In the genomic region with DNA sequence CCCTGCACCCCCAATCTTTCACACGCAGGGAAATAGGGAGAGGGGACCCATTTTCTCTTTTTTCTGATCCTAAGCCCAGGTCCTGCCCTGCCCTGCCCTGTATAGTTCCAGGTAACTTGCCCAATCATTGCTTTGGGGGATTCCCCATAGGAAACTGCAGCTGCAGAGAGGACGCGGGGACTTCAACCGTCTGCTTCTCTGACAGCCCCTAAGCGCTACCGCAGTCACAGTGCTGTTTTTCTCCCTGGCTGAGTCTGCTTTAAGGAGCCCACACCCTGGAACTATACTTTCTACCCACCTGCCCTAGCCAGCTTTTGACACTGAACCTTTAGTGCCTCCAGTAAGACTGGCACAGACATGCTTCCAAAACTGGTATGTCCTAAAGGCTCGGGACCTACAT, we compare ENCODE assay signal across 11 mouse cellular contexts. TPM values are rescaled to one million over a fixed set of nuclear protein-coding genes. Genes with fewer than 3 reads are reported as not detected.
DNase-seq lines count a peak whose midpoint lies in the region; ATAC-seq and TF ChIP-seq lines count a peak whose summit lies in the region.
"Had no signal": no experiment of that assay in that cellular context is flagged by ENCODE, and none has a peak within 500 bp of the region (broad histone marks: within the 10 kb centered on the region; RNA-seq: fewer than 3 reads in every experiment).

No protein-coding gene starts in this region.

- peaks cover 5% of the 10 kb centered on the region; the same call in 1 of the 2 replicates for H3K27me3 ChIP-seq in neural tube, embryonic 13.5 days
- no peaks in the 10 kb centered on the region for H3K27me3 ChIP-seq in liver, postnatal 0 days (ENCODE audit: insufficient read depth, low read length)
- H3K27me3 ChIP-seq: midbrain, embryonic 12.5 days had no signal

- peak overlapping the region; percentile 90 for H3K4me2 ChIP-seq in neural tube, embryonic 13.5 days
- peak overlapping the region; percentile 40; the same call in 1 of the 2 replicates for H3K4me2 ChIP-seq in liver, postnatal 0 days (ENCODE audit: low read depth, low read length)

- no peaks in the 10 kb centered on the region for H3K9me3 ChIP-seq in neural tube, embryonic 13.5 days
- no peaks in the 10 kb centered on the region for H3K9me3 ChIP-seq in liver, postnatal 0 days (ENCODE audit: low read length)
- H3K9me3 ChIP-seq: midbrain, embryonic 12.5 days had no signal

- H3K4me3 ChIP-seq in neural tube, embryonic 13.5 days, result no peak overlapping the region
- no peak overlapping the region for H3K4me3 ChIP-seq in liver, postnatal 0 days (ENCODE audit: low read depth, low read length)
- H3K4me3 ChIP-seq: midbrain, embryonic 12.5 days had no signal

- H3K9ac ChIP-seq in neural tube, embryonic 13.5 days, result no peak overlapping the region
- H3K9ac ChIP-seq in liver, postnatal 0 days (replicated peaks), result no peak overlapping the region
- H3K9ac ChIP-seq: midbrain, embryonic 12.5 days had no signal

- no peak for DNase-seq in neural tube, embryonic 10.5 days (ENCODE audit: extremely low spot score, low spot score)
- DNase-seq in liver, postnatal 0 days, result no peak
- DNase-seq in thymus, postnatal 4 days, result peak; percentile 61
- no peak for DNase-seq in right cerebral cortex, adult 18-20 months
- DNase-seq in retina, embryonic 14.5 days (ENCODE audit: low spot score), result no peak
- DNase-seq: heart, adult 11 months; kidney, adult 9 months had no signal

- no peak for TF ChIP-seq CTCF in liver, postnatal 0 days (IDR thresholded peaks at IDR 0.05; ENCODE audit: low read depth)

- H3K27ac ChIP-seq in neural tube, embryonic 13.5 days (replicated peaks), result no peak overlapping the region
- 0 out of 2 replicates have a peak overlapping the region, but pooled peaks have one; percentile 16 for H3K27ac ChIP-seq in liver, postnatal 0 days (ENCODE audit: low read depth)
- H3K27ac ChIP-seq: midbrain, embryonic 12.5 days had no signal

- peaks cover 49% of the 10 kb centered on the region for H3K4me1 ChIP-seq in neural tube, embryonic 13.5 days (replicated peaks)
- H3K4me1 ChIP-seq in liver, postnatal 0 days (ENCODE audit: insufficient read depth), result peaks cover 38% of the 10 kb centered on the region

- no peak for ATAC-seq in neural tube, embryonic 13.5 days (ENCODE audit: low read depth)
- peak; percentile 24 to 37 for ATAC-seq in hematopoietic stem cell, adult 5-6 weeks (replicated peaks in 1 of 2; ENCODE audit: insufficient read depth in 1 of 2, low FRiP score in 2 of 2, low TSS enrichment in 1 of 2, low read depth in 1 of 2, poor library complexity in 2 of 2, severe bottlenecking in 2 of 2)
- ATAC-seq in liver, postnatal 0 days, result peak; percentile 22; the same call in 1 of the 2 replicates
- ATAC-seq in megakaryocyte-erythroid progenitor cell, adult 5-6 weeks (replicated peaks; ENCODE audit: low FRiP score, low TSS enrichment, poor library complexity, severe bottlenecking), result no peak

- WGBS in neural tube, embryonic 13.5 days, result 73% methylated on average over 7 of the region's 7 CpGs
- WGBS in liver, postnatal 0 days (ENCODE audit: insufficient replicate concordance), result 27% methylated on average over 7 of the region's 7 CpGs

- TF ChIP-seq EP300 in liver, postnatal 0 days (IDR thresholded peaks at IDR 0.05; ENCODE audit: low read depth), result no peak

- peaks cover 10% of the 10 kb centered on the region for H3K36me3 ChIP-seq in neural tube, embryonic 13.5 days
- no peaks in the 10 kb centered on the region for H3K36me3 ChIP-seq in liver, postnatal 0 days (replicated peaks; ENCODE audit: insufficient read depth, low read length)

RNA-seq across cellular contexts. Expression of a gene that starts 3.9 kb away (rescaled TPM):
- polyA plus RNA-seq in neural tube, embryonic 13.5 days (2015; fragmentation: Nextera tagmentation; extraction: Ambion mirVana), result 166 and 171 TPM in 2 replicates
- 434 and 475 TPM in 2 replicates for total RNA-seq in hematopoietic stem cell, adult 5-6 weeks (2017)
- polyA plus RNA-seq in liver, postnatal 0 days (2015; fragmentation: Nextera tagmentation; extraction: Ambion mirVana), result 25.6 and 32.7 TPM in 2 replicates
- total RNA-seq in megakaryocyte-erythroid progenitor cell, adult 5-6 weeks (2014; fragmentation: Nextera tagmentation), result 83.5 and 118 TPM in 2 replicates
- 222 and 272 TPM in 2 replicates for total RNA-seq in megakaryocyte-erythroid progenitor cell, adult 5-6 weeks (2017)

RNA-seq across cellular contexts. Expression of a gene that starts 46.4 kb away (rescaled TPM):
- 12.9 and 14.9 TPM in 2 replicates for polyA plus RNA-seq in neural tube, embryonic 13.5 days (2015; fragmentation: Nextera tagmentation; extraction: Ambion mirVana)
- total RNA-seq in hematopoietic stem cell, adult 5-6 weeks (2017), result 1.3 and 1.9 TPM in 2 replicates
- polyA plus RNA-seq in liver, postnatal 0 days (2015; fragmentation: Nextera tagmentation; extraction: Ambion mirVana), result 2.8 and 2.9 TPM in 2 replicates
- total RNA-seq in megakaryocyte-erythroid progenitor cell, adult 5-6 weeks (2014; fragmentation: Nextera tagmentation), result not detected in 2 replicates
- 0.19 TPM in 1 of 2 replicates, not detected in the other for total RNA-seq in megakaryocyte-erythroid progenitor cell, adult 5-6 weeks (2017)

RNA-seq across cellular contexts. Expression of a gene that starts 55.7 kb away (rescaled TPM):
- 9.9 and 16.3 TPM in 2 replicates for polyA plus RNA-seq in neural tube, embryonic 13.5 days (2015; fragmentation: Nextera tagmentation; extraction: Ambion mirVana)
- 0.25 and 0.30 TPM in 2 replicates for total RNA-seq in hematopoietic stem cell, adult 5-6 weeks (2017)
- 1,492 and 1,631 TPM in 2 replicates for polyA plus RNA-seq in liver, postnatal 0 days (2015; fragmentation: Nextera tagmentation; extraction: Ambion mirVana)
- total RNA-seq in megakaryocyte-erythroid progenitor cell, adult 5-6 weeks (2014; fragmentation: Nextera tagmentation), result 0.79 and 1.5 TPM in 2 replicates
- total RNA-seq in megakaryocyte-erythroid progenitor cell, adult 5-6 weeks (2017), result 0.09 and 1.3 TPM in 2 replicates

Comparison
In these comparisons a context has a peak if more than half of its experiments do, and no peak if none do; other contexts are left out.
1. ATAC-seq: peak in hematopoietic stem cell, adult 5-6 weeks (2 of 2) and liver, postnatal 0 days (single experiment); none in neural tube, embryonic 13.5 days (single experiment) and megakaryocyte-erythroid progenitor cell, adult 5-6 weeks (single experiment).